Mouse (Mus musculus) liver, adult 2 months (tissue): ENCODE measurements at regions not wholly inside any gene's neighbourhood (a gene's known extent, or its start where the extent isn't known, plus 50 kb on each side); places are given as distances from the start of the nearest gene placed in this dataset.

Experiments
- CTCF ChIP-seq: fragments of 200-500 bp; IDR thresholded peaks from 2 replicates; pipeline ENCODE4 v1.5.1; 2011; ENCODE audit warnings: low read depth, low read length, control low read depth
- POLR2A ChIP-seq: fragments of 200-500 bp; IDR thresholded peaks from 2 replicates; pipeline ENCODE4 v1.6.1; 2011; ENCODE audit warnings: low read length, control low read depth; ENCODE audit not compliant: insufficient read depth; ENCODE audit errors: extremely low read depth

- TF ChIP-seq CTCF (no peak), POLR2A (no peak)
Measured at GRCm38 (mm10) chr2:167774166-167774805, 84.7 kb upstream of the Tmem189 start.
